In the genomic region with DNA sequence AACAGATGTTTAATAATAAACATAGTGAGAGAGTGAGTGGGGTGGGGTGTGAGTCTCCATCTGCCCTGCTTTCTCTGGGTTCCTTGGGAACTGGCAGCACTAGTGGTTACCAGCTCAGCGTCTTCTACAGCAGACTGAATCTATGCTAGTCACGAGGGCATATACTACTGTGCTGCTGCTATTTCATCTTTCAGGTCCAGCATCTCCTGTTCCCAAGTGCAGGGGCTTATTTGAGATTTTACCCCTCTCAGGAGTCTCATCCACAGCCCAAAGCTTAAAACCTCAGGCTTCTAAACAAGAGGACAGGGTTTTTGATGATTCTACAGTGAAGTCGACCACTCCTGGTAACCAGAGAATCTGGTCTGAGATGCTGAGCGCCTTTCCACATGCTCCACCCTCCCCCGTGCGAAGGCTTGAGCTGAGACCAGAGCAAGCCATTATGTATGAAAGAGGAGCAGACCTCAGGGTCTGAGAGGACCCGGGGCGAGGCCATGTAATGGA, we compare ENCODE assay signal across 9 mouse cellular contexts. TPM values are rescaled to one million over a fixed set of nuclear protein-coding genes. Genes with fewer than 3 reads are reported as not detected.
DNase-seq lines count a peak whose midpoint lies in the region; ATAC-seq and TF ChIP-seq lines count a peak whose summit lies in the region.
"Had no signal": no experiment of that assay in that cellular context is flagged by ENCODE, and none has a peak within 500 bp of the region (broad histone marks: within the 10 kb centered on the region; RNA-seq: fewer than 3 reads in every experiment).

No protein-coding gene starts in this region.

- H3K4me1 ChIP-seq in embryonic facial prominence, embryonic 13.5 days, result peaks cover 16% of the 10 kb centered on the region
- 0 out of 2 replicates have a peak, but pooled peaks cover 3% of the 10 kb centered on the region for H3K4me1 ChIP-seq in midbrain, postnatal 0 days (ENCODE audit: insufficient read depth, low read length)

- WGBS in embryonic facial prominence, embryonic 13.5 days, result 11% methylated on average over 8 of the region's 8 CpGs
- WGBS in midbrain, postnatal 0 days, result 7% methylated on average over 8 of the region's 8 CpGs

- H3K27ac ChIP-seq in embryonic facial prominence, embryonic 13.5 days, result no peak overlapping the region
- H3K27ac ChIP-seq in midbrain, postnatal 0 days (ENCODE audit: low read depth, low read length), result peak overlapping the region; percentile 62
- H3K27ac ChIP-seq: kidney, postnatal 0 days had no signal

- H3K27me3 ChIP-seq in embryonic facial prominence, embryonic 13.5 days, result peaks cover 41% of the 10 kb centered on the region
- no peaks in the 10 kb centered on the region for H3K27me3 ChIP-seq in midbrain, postnatal 0 days (ENCODE audit: insufficient read depth, low read length)

- no peak for TF ChIP-seq POLR2A in brain, embryonic 14.5 days (IDR thresholded peaks at IDR 0.05; ENCODE audit: borderline replicate concordance, extremely low read depth, insufficient read depth, insufficient read length, poor library complexity, severe bottlenecking)

- TF ChIP-seq CTCF in brain, embryonic 14.5 days (IDR thresholded peaks at IDR 0.05; ENCODE audit: borderline replicate concordance, extremely low read depth, insufficient read depth, insufficient read length), result no peak
- no peak for TF ChIP-seq CTCF in midbrain, postnatal 0 days (IDR thresholded peaks at IDR 0.05)

- H3K4me3 ChIP-seq in embryonic facial prominence, embryonic 13.5 days, result peak overlapping the region; percentile 59
- H3K4me3 ChIP-seq in midbrain, postnatal 0 days (ENCODE audit: low read depth, low read length), result peak overlapping the region; percentile 64

- H3K9ac ChIP-seq in embryonic facial prominence, embryonic 13.5 days, result no peak overlapping the region
- H3K9ac ChIP-seq in midbrain, postnatal 0 days (replicated peaks; ENCODE audit: low read length, poor library complexity, severe bottlenecking), result peak overlapping the region; percentile 70

- H3K9me3 ChIP-seq in embryonic facial prominence, embryonic 13.5 days, result no peaks in the 10 kb centered on the region
- no peaks in the 10 kb centered on the region for H3K9me3 ChIP-seq in midbrain, postnatal 0 days (ENCODE audit: low read length)

- peak; percentile 83 for DNase-seq in brain, embryonic 14.5 days (ENCODE audit: low read depth)
- peak; percentile 56 to 63 for DNase-seq in layer of hippocampus, adult 8-10 months (ENCODE audit: low spot score in 2 of 2)
- peak; percentile 52 for DNase-seq in midbrain, postnatal 0 days (ENCODE audit: low spot score)
- DNase-seq in urinary bladder, postnatal 36 days (ENCODE audit: low spot score in 2 of 2), result no peak
- no peak for DNase-seq in testis, postnatal 14 days (ENCODE audit: low spot score)
- no peak for DNase-seq in spleen, adult 18-20 months
- no peak for DNase-seq in spleen, postnatal 36 days (ENCODE audit: low spot score in 2 of 2)

- no peak for ATAC-seq in embryonic facial prominence, embryonic 13.5 days (ENCODE audit: insufficient number of reproducible peaks, insufficient read depth, low FRiP score, low TSS enrichment, low read depth)
- ATAC-seq in midbrain, postnatal 0 days (ENCODE audit: low FRiP score), result 0 out of 2 replicates have a peak, but pooled peaks have one; percentile 13

- H3K4me2 ChIP-seq in embryonic facial prominence, embryonic 13.5 days, result peak overlapping the region; percentile 99
- peak overlapping the region; percentile 82 for H3K4me2 ChIP-seq in midbrain, postnatal 0 days (ENCODE audit: low read depth, low read length, poor library complexity, severe bottlenecking)

- H3K36me3 ChIP-seq in embryonic facial prominence, embryonic 13.5 days, result no peaks in the 10 kb centered on the region
- no peaks in the 10 kb centered on the region for H3K36me3 ChIP-seq in midbrain, postnatal 0 days (ENCODE audit: insufficient read depth, low read length)

RNA-seq across cellular contexts. Expression of gene Epha5, which starts 2.2 kb away (rescaled TPM):
- 45.0 and 47.9 TPM in 2 replicates for polyA plus RNA-seq in brain, embryonic 14.5 days (2012; rRNA removed)
- polyA plus RNA-seq in embryonic facial prominence, embryonic 13.5 days (2015; fragmentation: Nextera tagmentation; extraction: Ambion mirVana), result 7.9 and 8.5 TPM in 2 replicates
- total RNA-seq in layer of hippocampus, adult 8-10 months (2022), result 100 to 1,000 TPM; 112 to 132 (median 121) TPM
- total RNA-seq in midbrain, postnatal 0 days (2014; rRNA removed), result 53.9 and 66.1 TPM in 2 replicates
- 50.0 and 61.3 TPM in 2 replicates for polyA plus RNA-seq in midbrain, postnatal 0 days (2015; fragmentation: Nextera tagmentation; extraction: Ambion mirVana)

Comparison
In these comparisons a context has a peak if more than half of its experiments do, and no peak if none do; other contexts are left out.
1. DNase-seq: peak in brain, embryonic 14.5 days (single experiment), layer of hippocampus, adult 8-10 months (2 of 2) and midbrain, postnatal 0 days (single experiment); none in urinary bladder, postnatal 36 days (0 of 2), testis, postnatal 14 days (single experiment), spleen, adult 18-20 months (0 of 2) and spleen, postnatal 36 days (0 of 2).